Mouse (Mus musculus): ENCODE measurements around the gene Lysmd1. TPM values are rescaled to one million over a fixed set of nuclear protein-coding genes. Genes with fewer than 3 reads are reported as not detected.

Gene Lysmd1
- polyA plus RNA-seq, 1 experiment from 2014 or later, result 31.7 TPM

- ATAC-seq (ENCODE audit: low FRiP score, low TSS enrichment), result no peak
- Histone ChIP-seq H3K9me3 (ENCODE audit: control insufficient read depth, low read length) (no peaks in the 10 kb centered on the region), H3K9ac (replicated peaks; ENCODE audit: low read length) (no peak within 1 kb of the TSS), H3K4me1 (ENCODE audit: control insufficient read depth, insufficient read depth, low read length) (no peaks in the 10 kb centered on the region), H3K36me3 (ENCODE audit: control insufficient read depth, insufficient read depth, low read length) (peaks cover 24% of the 10 kb centered on the region), H3K4me2 (ENCODE audit: low read length) (no peak within 1 kb of the TSS), H3K27me3 (ENCODE audit: control insufficient read depth, insufficient read depth, low read length) (no peaks in the 10 kb centered on the region), H3K4me3 (replicated peaks; ENCODE audit: low read depth, low read length) (no peak within 1 kb of the TSS), H3K27ac (replicated peaks; ENCODE audit: low read depth, low read length) (no peak within 1 kb of the TSS)
- 85% methylated on average over 10 of the region's 10 CpGs for WGBS
- no peak for DNase-seq
Measured at GRCm38 (mm10) chr3:95141952-95142616, 8.2 kb downstream of the Lysmd1 start, which contains the start of gene Tnfaip8l2. Gene Tnfaip8l2 (minus strand): TSS chr3:95142360.

- Histone ChIP-seq H3K4me2 (ENCODE audit: low read length) (no peak overlapping the region), H3K9me3 (ENCODE audit: control insufficient read depth, low read length) (no peaks in the 10 kb centered on the region), H3K27me3 (ENCODE audit: control insufficient read depth, insufficient read depth, low read length) (no peaks in the 10 kb centered on the region), H3K27ac (replicated peaks; ENCODE audit: low read depth, low read length) (no peak overlapping the region), H3K36me3 (ENCODE audit: control insufficient read depth, insufficient read depth, low read length) (peaks cover 24% of the 10 kb centered on the region), H3K4me1 (ENCODE audit: control insufficient read depth, insufficient read depth, low read length) (no peaks in the 10 kb centered on the region), H3K4me3 (replicated peaks; ENCODE audit: low read depth, low read length) (no peak overlapping the region), H3K9ac (replicated peaks; ENCODE audit: low read length) (no peak overlapping the region)
- DNase-seq, result peak; percentile 90
- 12% methylated on average over 5 of the region's 5 CpGs for WGBS
- peak; percentile 76 for ATAC-seq (ENCODE audit: low FRiP score, low TSS enrichment)
Measured at GRCm38 (mm10) chr3:95142617-95143011, 8.7 kb downstream of the Lysmd1 start.

GRCm38 (mm10) chr3:95147924-95148323 is 14.0 kb downstream of the Lysmd1 start:
- Histone ChIP-seq H3K27me3 (ENCODE audit: control insufficient read depth, insufficient read depth, low read length) (no peaks in the 10 kb centered on the region), H3K4me2 (ENCODE audit: low read length) (no peak overlapping the region), H3K36me3 (ENCODE audit: control insufficient read depth, insufficient read depth, low read length) (no peaks in the 10 kb centered on the region), H3K4me1 (ENCODE audit: control insufficient read depth, insufficient read depth, low read length) (no peaks in the 10 kb centered on the region), H3K9me3 (ENCODE audit: control insufficient read depth, low read length) (no peaks in the 10 kb centered on the region), H3K4me3 (replicated peaks; ENCODE audit: low read depth, low read length) (no peak overlapping the region), H3K9ac (replicated peaks; ENCODE audit: low read length) (no peak overlapping the region), H3K27ac (replicated peaks; ENCODE audit: low read depth, low read length) (no peak overlapping the region)
- ATAC-seq (ENCODE audit: low FRiP score, low TSS enrichment) (no peak), DNase-seq (no peak)
- 54% methylated on average over 3 of the region's 3 CpGs for WGBS

- no peaks in the 10 kb centered on the region for H3K27me3 ChIP-seq (ENCODE audit: control insufficient read depth, insufficient read depth, low read length)
- no peaks in the 10 kb centered on the region for H3K36me3 ChIP-seq (ENCODE audit: control insufficient read depth, insufficient read depth, low read length)
- no peak overlapping the region for H3K4me3 ChIP-seq (replicated peaks; ENCODE audit: low read depth, low read length)
- peak; percentile 22 for DNase-seq
- no peak overlapping the region for H3K27ac ChIP-seq (replicated peaks; ENCODE audit: low read depth, low read length)
- WGBS, result 53% methylated on average over 4 of the region's 4 CpGs
- no peak for ATAC-seq (ENCODE audit: low FRiP score, low TSS enrichment)
- no peaks in the 10 kb centered on the region for H3K9me3 ChIP-seq (ENCODE audit: control insufficient read depth, low read length)
- H3K4me1 ChIP-seq (ENCODE audit: control insufficient read depth, insufficient read depth, low read length), result no peaks in the 10 kb centered on the region
- no peak overlapping the region for H3K4me2 ChIP-seq (ENCODE audit: low read length)
- H3K9ac ChIP-seq (replicated peaks; ENCODE audit: low read length), result no peak overlapping the region
Measured at GRCm38 (mm10) chr3:95153874-95154273, 20.0 kb downstream of the Lysmd1 start.

- H3K4me1 ChIP-seq (ENCODE audit: control insufficient read depth, insufficient read depth, low read length), result peaks cover 29% of the 10 kb centered on the region
- peak overlapping the region; percentile 87; the same call in 1 of the 2 replicates for H3K27ac ChIP-seq (replicated peaks; ENCODE audit: low read depth, low read length)
- H3K27me3 ChIP-seq (ENCODE audit: control insufficient read depth, insufficient read depth, low read length), result no peaks in the 10 kb centered on the region
- H3K36me3 ChIP-seq (ENCODE audit: control insufficient read depth, insufficient read depth, low read length), result peaks cover 7% of the 10 kb centered on the region
- ATAC-seq (ENCODE audit: low FRiP score, low TSS enrichment) (no peak), DNase-seq (no peak)
- peak overlapping the region; percentile 78 for H3K4me2 ChIP-seq (ENCODE audit: low read length)
- WGBS, result 14% methylated on average over 8 of the region's 8 CpGs
- H3K4me3 ChIP-seq (replicated peaks; ENCODE audit: low read depth, low read length), result peak overlapping the region; percentile 98
- no peaks in the 10 kb centered on the region for H3K9me3 ChIP-seq (ENCODE audit: control insufficient read depth, low read length)
- H3K9ac ChIP-seq (replicated peaks; ENCODE audit: low read length), result peak overlapping the region; percentile 41
Measured at GRCm38 (mm10) chr3:95159511-95159986, 25.7 kb downstream of the Lysmd1 start.

- Histone ChIP-seq H3K36me3 (ENCODE audit: control insufficient read depth, insufficient read depth, low read length) (peaks cover 14% of the 10 kb centered on the region), H3K4me2 (ENCODE audit: low read length) (peak within 1 kb of the TSS; percentile 78), H3K9me3 (ENCODE audit: control insufficient read depth, low read length) (no peaks in the 10 kb centered on the region), H3K27ac (replicated peaks; ENCODE audit: low read depth, low read length) (peak within 1 kb of the TSS; percentile 87), H3K4me1 (ENCODE audit: control insufficient read depth, insufficient read depth, low read length) (peaks cover 30% of the 10 kb centered on the region), H3K27me3 (ENCODE audit: control insufficient read depth, insufficient read depth, low read length) (no peaks in the 10 kb centered on the region), H3K4me3 (replicated peaks; ENCODE audit: low read depth, low read length) (peak within 1 kb of the TSS; percentile 98), H3K9ac (replicated peaks; ENCODE audit: low read length) (peak within 1 kb of the TSS; percentile 93)
- under 1% methylated on average over 66 of the region's 66 CpGs for WGBS
- DNase-seq, result peak; percentile 95
- peak; percentile 95 for ATAC-seq (ENCODE audit: low FRiP score, low TSS enrichment)
Measured at GRCm38 (mm10) chr3:95159987-95160963, 26.4 kb downstream of the Lysmd1 start, which contains the start of gene Sema6c. Gene Sema6c (plus strand): TSS chr3:95160457.

- Histone ChIP-seq H3K4me1 (ENCODE audit: control insufficient read depth, insufficient read depth, low read length) (peaks cover 30% of the 10 kb centered on the region), H3K4me3 (replicated peaks; ENCODE audit: low read depth, low read length) (peak overlapping the region; percentile 98), H3K9ac (replicated peaks; ENCODE audit: low read length) (peak overlapping the region; percentile 93), H3K36me3 (ENCODE audit: control insufficient read depth, insufficient read depth, low read length) (peaks cover 21% of the 10 kb centered on the region), H3K4me2 (ENCODE audit: low read length) (peak overlapping the region; percentile 78), H3K27me3 (ENCODE audit: control insufficient read depth, insufficient read depth, low read length) (no peaks in the 10 kb centered on the region), H3K27ac (replicated peaks; ENCODE audit: low read depth, low read length) (peak overlapping the region; percentile 87), H3K9me3 (ENCODE audit: control insufficient read depth, low read length) (no peaks in the 10 kb centered on the region)
- WGBS, result under 1% methylated on average over 30 of the region's 30 CpGs
- peak; percentile 66 for DNase-seq
- peak; percentile 31 for ATAC-seq (ENCODE audit: low FRiP score, low TSS enrichment)
Measured at GRCm38 (mm10) chr3:95161041-95161551, 27.2 kb downstream of the Lysmd1 start.

- peak overlapping the region; percentile 78 for H3K4me2 ChIP-seq (ENCODE audit: low read length)
- ATAC-seq (ENCODE audit: low FRiP score, low TSS enrichment), result no peak
- no peaks in the 10 kb centered on the region for H3K9me3 ChIP-seq (ENCODE audit: control insufficient read depth, low read length)
- peaks cover 27% of the 10 kb centered on the region for H3K36me3 ChIP-seq (ENCODE audit: control insufficient read depth, insufficient read depth, low read length)
- peak overlapping the region; percentile 93 for H3K9ac ChIP-seq (replicated peaks; ENCODE audit: low read length)
- H3K27me3 ChIP-seq (ENCODE audit: control insufficient read depth, insufficient read depth, low read length), result no peaks in the 10 kb centered on the region
- H3K27ac ChIP-seq (replicated peaks; ENCODE audit: low read depth, low read length), result peak overlapping the region; percentile 87
- DNase-seq, result peak; percentile 60
- peak overlapping the region; percentile 98 for H3K4me3 ChIP-seq (replicated peaks; ENCODE audit: low read depth, low read length)
- 2% methylated on average over 9 of the region's 9 CpGs for WGBS
- peaks cover 30% of the 10 kb centered on the region for H3K4me1 ChIP-seq (ENCODE audit: control insufficient read depth, insufficient read depth, low read length)
Measured at GRCm38 (mm10) chr3:95161618-95162344, 27.9 kb downstream of the Lysmd1 start.
